Mouse (Mus musculus) forebrain, embryonic 14.5 days (tissue): ENCODE measurements at regions not wholly inside any gene's neighbourhood (a gene's known extent, or its start where the extent isn't known, plus 50 kb on each side); places are given as distances from the start of the nearest gene placed in this dataset.
A peak's percentile ranks its signal among the peaks of the same experiment; 100 is the strongest.
"Not testable (repeated sequence)": the region's sequence is repeated elsewhere in the genome, so short reads cannot be mapped to it uniquely, and the experiment has no call there.

ENCODE experiments used
- ATAC-seq: fragments of 200-750 bp; cut with Nextera tagmentation; 2 replicates; pipeline ENCODE4 v1.8.0; 2017; ENCODE audit warnings: mild to moderate bottlenecking, moderate library complexity
- DNase-seq: peaks from one replicate; pipeline ENCODE4 v3.0.0-alpha.2; 2015; ENCODE audit warnings: low spot score
- H3K27ac ChIP-seq: fragments of 300-500 bp; sonication (generic); 2 replicates; pipeline ENCODE4 v1.5.1; 2014; ENCODE audit warnings: low read depth, mild to moderate bottlenecking, control low read depth, low read length, moderate library complexity
- H3K27me3 ChIP-seq: fragments of 300-500 bp; sonication (generic); replicated peaks from 2 replicates; pipeline ENCODE4 v1.6.1; 2014; ENCODE audit warnings: low read length, control low read depth, mixed read lengths; ENCODE audit not compliant: control insufficient read depth, insufficient read depth
- H3K36me3 ChIP-seq: fragments of 300-500 bp; sonication (generic); 2 replicates; pipeline ENCODE4 v1.6.1; 2014; ENCODE audit warnings: low read length, control low read depth; ENCODE audit not compliant: control insufficient read depth, insufficient read depth
- H3K4me1 ChIP-seq: fragments of 300-500 bp; sonication (generic); 2 replicates; pipeline ENCODE4 v1.6.1; 2014; ENCODE audit warnings: antibody characterized with exemption, low read length, control low read depth; ENCODE audit not compliant: control insufficient read depth, insufficient read depth
- H3K4me2 ChIP-seq: fragments of 300-500 bp; sonication (generic); 2 replicates; pipeline ENCODE4 v1.6.1; 2014; ENCODE audit warnings: mild to moderate bottlenecking, control low read depth, low read length
- H3K4me3 ChIP-seq: fragments of 300-500 bp; sonication (generic); 2 replicates; pipeline ENCODE4 v1.5.1; 2014; ENCODE audit warnings: low read depth, low read length, control low read depth
- H3K9ac ChIP-seq: fragments of 300-500 bp; sonication (generic); 2 replicates; pipeline ENCODE4 v1.6.1; 2014; ENCODE audit warnings: mild to moderate bottlenecking, low read length, control low read depth, moderate library complexity
- H3K9me3 ChIP-seq: fragments of 300-500 bp; sonication (generic); replicated peaks from 2 replicates; pipeline ENCODE4 v1.6.1; 2016; ENCODE audit warnings: low read length, control low read depth, mixed read lengths; ENCODE audit not compliant: control insufficient read depth
- WGBS: fragments of 180-500 bp; shearing (Covaris S2); extraction: QIAGEN DNeasy Blood & Tissue Kit; methylation state at CpG from one replicate; pipeline ENCODE4 v1.1.7; 2014; 5-methylcytosine and 5-hydroxymethylcytosine counted together

- H3K4me1 ChIP-seq: no peaks in the 10 kb centered on the region
- DNase-seq (no peak), ATAC-seq (no peak)
- WGBS: 90% methylated on average over 6 of the region's 6 CpGs
- H3K4me2 ChIP-seq: no peak overlapping the region
- H3K4me3 ChIP-seq: no peak overlapping the region
- no peaks in the 10 kb centered on the region for H3K36me3 ChIP-seq
- no peaks in the 10 kb centered on the region for H3K9me3 ChIP-seq
- H3K27ac ChIP-seq: no peak overlapping the region
- no peaks in the 10 kb centered on the region for H3K27me3 ChIP-seq
- H3K9ac ChIP-seq: no peak overlapping the region
Measured at GRCm38 (mm10) chr3:155915981-155916380, 645.6 kb upstream of the Negr1 start.

DNA sequence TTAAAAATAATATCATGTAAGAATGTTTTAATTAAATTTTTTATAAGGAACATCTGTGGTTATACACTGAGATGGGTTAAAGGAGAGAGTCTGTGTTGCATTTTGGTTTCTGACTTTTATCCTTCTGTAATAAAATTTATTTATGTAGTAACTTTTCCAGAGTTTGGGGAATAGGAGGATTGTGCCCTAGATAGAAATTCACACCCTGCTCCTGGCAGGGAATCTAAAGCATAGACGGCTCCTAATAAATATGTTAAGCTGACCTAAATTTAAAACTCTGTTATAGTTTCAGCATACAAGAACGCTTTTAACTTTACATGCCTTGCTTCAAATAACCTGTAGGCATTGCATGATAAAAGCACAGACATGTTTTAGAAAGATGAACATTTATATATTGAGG, 618.7 kb upstream of the Negr1 start:
- H3K36me3 ChIP-seq: no peaks in the 10 kb centered on the region
- no peak overlapping the region for H3K27ac ChIP-seq
- WGBS: 83% methylated on average over 2 of the region's 2 CpGs
- H3K9me3 ChIP-seq: no peaks in the 10 kb centered on the region
- ATAC-seq (no peak), DNase-seq (no peak)
- no peaks in the 10 kb centered on the region for H3K27me3 ChIP-seq
- H3K4me1 ChIP-seq: no peaks in the 10 kb centered on the region
- no peak overlapping the region for H3K9ac ChIP-seq
- H3K4me3 ChIP-seq: no peak overlapping the region
- no peak overlapping the region for H3K4me2 ChIP-seq

DNA sequence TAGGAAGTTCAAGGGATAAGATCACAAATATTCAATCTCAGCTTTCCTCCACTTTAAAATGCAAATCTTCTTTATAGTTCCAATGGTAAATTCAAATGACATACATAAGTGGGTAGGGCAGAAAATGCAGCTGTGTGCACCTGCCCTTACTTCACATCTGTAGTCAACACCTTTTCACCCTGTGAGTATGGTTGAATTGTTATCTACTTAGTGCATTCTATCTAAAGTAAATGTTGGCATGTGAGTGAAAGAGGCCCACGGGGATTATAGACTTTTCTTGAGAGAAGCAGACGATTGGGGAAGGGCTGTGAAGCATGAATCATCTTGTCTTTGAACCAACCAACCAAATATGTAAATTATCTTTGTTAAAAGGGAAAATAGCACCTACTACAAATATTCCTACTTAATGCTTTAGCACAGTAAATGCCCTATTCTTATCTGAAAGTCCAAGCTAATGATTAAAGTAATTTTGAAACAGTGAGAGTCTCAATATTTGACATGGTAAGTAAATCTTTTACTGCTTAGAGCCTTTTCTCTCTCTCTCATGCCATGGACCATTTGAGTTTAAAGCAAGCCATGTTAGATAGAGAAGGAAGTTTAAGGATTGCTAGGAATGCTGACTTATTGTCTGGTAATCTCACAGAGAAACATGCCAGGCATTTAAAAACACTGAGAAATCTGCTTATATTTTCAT, 617.4 kb upstream of the Negr1 start:
- Histone ChIP-seq H3K27ac (no peak overlapping the region), H3K4me1 (no peaks in the 10 kb centered on the region), H3K36me3 (no peaks in the 10 kb centered on the region), H3K4me2 (no peak overlapping the region), H3K27me3 (no peaks in the 10 kb centered on the region), H3K9me3 (no peaks in the 10 kb centered on the region), H3K4me3 (no peak overlapping the region), H3K9ac (no peak overlapping the region)
- no peak for ATAC-seq
- 29% methylated on average over 2 of the region's 2 CpGs for WGBS
- DNase-seq: no peak

DNA sequence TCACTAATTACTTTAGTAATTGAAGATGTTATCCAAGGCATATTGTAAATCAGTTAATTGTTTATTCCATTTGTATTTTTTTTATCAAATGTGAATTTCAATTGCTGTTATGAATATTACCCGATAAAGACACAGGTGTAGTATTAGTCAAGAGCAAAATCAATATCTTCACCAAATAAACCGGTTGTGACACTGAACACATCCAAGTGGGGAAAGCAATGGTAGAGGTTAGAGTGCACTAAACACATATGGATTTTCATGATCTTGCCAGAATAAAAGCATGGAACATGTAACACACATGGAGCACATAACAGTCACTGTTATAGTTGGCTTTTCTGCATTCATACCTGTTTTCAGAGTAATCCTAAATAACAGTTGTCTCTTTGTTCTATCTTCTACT, 616.4 kb upstream of the Negr1 start:
- ATAC-seq (no peak), DNase-seq (no peak)
- H3K9me3 ChIP-seq: no peaks in the 10 kb centered on the region
- 96% methylated on average over 2 of the region's 2 CpGs for WGBS
- no peak overlapping the region for H3K9ac ChIP-seq
- no peak overlapping the region for H3K27ac ChIP-seq
- H3K27me3 ChIP-seq: no peaks in the 10 kb centered on the region
- H3K4me3 ChIP-seq: no peak overlapping the region
- no peak overlapping the region for H3K4me2 ChIP-seq
- H3K36me3 ChIP-seq: no peaks in the 10 kb centered on the region
- no peaks in the 10 kb centered on the region for H3K4me1 ChIP-seq

DNA sequence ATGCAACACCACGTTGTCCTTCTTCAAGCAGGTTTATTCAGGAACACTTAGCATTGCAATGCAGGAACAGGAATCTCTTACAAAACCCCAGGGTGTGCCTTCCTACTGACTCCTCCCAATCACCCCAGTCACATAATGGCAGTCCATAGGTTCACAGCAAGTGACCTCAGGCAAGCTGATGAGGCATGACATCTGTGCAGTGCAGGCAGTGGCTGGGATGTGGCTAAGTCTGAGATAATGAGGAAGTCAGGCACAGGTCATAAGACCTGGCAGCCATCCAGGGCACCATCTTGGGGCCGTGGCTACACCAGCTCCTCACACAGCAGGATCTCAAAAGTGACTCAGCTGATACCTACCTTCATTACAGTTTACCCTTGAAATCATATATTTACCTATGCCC, 599.1 kb upstream of the Negr1 start:
- H3K36me3 ChIP-seq, H3K4me1 ChIP-seq, H3K9me3 ChIP-seq, H3K4me3 ChIP-seq, H3K27me3 ChIP-seq, H3K27ac ChIP-seq, H3K9ac ChIP-seq, ATAC-seq, DNase-seq, H3K4me2 ChIP-seq: not testable (repeated sequence)
- 34% methylated on average over 2 of the region's 2 CpGs for WGBS

GRCm38 (mm10) chr3:155979636-155980035, 582.0 kb upstream of the Negr1 start:
- Histone ChIP-seq H3K27ac (no peak overlapping the region), H3K9ac (no peak overlapping the region), H3K36me3 (no peaks in the 10 kb centered on the region), H3K27me3 (no peaks in the 10 kb centered on the region), H3K4me2 (no peak overlapping the region), H3K4me3 (no peak overlapping the region), H3K4me1 (no peaks in the 10 kb centered on the region), H3K9me3 (no peaks in the 10 kb centered on the region)
- WGBS: 17% methylated on average over 2 of the region's 2 CpGs
- peak; percentile 63 for DNase-seq
- ATAC-seq: peak; percentile 86

DNA sequence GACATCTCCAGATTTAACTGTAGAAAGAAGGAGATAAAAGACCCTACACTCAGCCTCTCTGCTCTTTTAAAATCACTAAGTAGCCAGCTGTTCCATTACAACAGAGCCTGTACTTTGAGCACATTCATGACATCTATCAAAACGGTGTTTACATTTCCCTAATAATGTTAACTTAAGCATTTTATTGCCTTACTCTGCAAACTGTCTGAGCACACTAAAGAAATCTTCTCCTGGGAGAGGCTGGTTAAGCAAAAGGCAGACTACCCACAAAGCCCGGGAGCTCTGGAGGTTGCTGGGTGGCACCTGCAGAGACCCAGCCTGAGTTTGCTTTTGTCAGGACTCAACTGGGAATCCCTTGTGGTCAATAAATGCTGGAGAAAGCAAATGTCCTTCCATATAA, 567.5 kb upstream of the Negr1 start:
- Histone ChIP-seq H3K9me3 (no peaks in the 10 kb centered on the region), H3K36me3 (no peaks in the 10 kb centered on the region), H3K27ac (no peak overlapping the region), H3K27me3 (no peaks in the 10 kb centered on the region), H3K4me1 (no peaks in the 10 kb centered on the region), H3K9ac (no peak overlapping the region), H3K4me3 (no peak overlapping the region), H3K4me2 (no peak overlapping the region)
- ATAC-seq: no peak
- DNase-seq: no peak
- 61% methylated on average over 2 of the region's 2 CpGs for WGBS

DNA sequence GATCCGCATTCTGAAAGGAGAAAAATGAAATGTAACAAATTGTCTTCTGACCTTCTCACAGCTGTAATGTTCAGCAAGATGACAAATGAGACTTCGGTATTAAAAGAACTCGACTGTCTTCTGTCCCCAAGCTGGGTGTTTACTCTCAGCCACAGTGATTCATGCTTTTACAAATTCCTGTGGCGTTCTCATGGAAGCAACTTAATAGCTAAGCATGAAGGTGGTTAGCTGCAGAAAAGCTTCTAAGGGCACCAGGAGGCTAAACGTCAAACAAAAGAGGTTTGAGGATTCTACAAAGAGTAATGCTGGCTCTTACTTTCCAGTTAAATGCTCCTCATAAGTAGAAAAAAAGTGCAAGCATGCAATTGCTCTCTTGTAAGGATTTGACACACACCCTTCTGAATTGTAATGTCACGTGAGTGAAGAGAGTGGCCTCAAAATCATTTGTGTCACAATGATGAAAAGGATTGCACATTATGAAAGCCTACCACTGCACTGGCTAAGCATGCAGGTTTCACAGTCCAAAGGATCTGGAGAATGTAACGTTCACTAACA, 543.8 kb upstream of the Negr1 start:
- 28% methylated on average over 7 of the region's 7 CpGs for WGBS
- Histone ChIP-seq H3K4me3 (no peak overlapping the region), H3K9ac (no peak overlapping the region)

DNA sequence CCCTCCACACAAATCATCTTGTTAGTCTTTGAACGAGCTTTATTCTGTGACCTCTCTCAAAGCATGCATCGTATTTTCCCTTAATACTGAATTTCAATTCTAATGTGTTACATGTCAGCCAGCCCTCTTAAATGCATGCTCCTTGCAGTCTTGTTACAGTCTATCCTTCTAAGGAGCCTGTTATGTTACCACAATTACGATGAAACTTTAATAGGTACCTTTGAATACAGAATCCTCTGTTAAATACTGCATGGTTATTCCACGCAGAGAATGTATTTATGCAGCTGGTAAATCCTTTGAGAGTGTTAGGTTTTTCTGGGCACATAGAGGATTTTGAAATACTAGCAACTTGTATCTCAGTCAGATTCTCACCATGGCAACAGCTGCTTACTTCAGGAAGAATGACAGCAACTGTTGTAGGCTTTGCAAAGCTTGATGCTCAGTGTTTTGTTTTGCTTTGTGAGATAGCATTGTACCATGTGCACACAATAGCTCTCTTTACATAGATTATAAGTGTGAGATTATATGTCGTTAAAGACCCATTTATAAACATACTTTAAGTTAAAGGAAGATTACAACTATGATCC, 532.9 kb upstream of the Negr1 start:
- DNase-seq (peak; percentile 68), ATAC-seq (peak; percentile 82)
- Histone ChIP-seq H3K4me2 (no peak overlapping the region), H3K27me3 (no peaks in the 10 kb centered on the region), H3K4me3 (no peak overlapping the region), H3K4me1 (0 out of 2 replicates have a peak, but pooled peaks cover 3% of the 10 kb centered on the region), H3K36me3 (no peaks in the 10 kb centered on the region), H3K27ac (no peak overlapping the region), H3K9me3 (no peaks in the 10 kb centered on the region), H3K9ac (no peak overlapping the region)
- WGBS: 35% methylated on average over 5 of the region's 5 CpGs

More for the DNA sequence above, 543.8 kb upstream of the Negr1 start:
- H3K4me2 ChIP-seq: no peak overlapping the region
- no peaks in the 10 kb centered on the region for H3K9me3 ChIP-seq
- no peaks in the 10 kb centered on the region for H3K27me3 ChIP-seq
- no peaks in the 10 kb centered on the region for H3K4me1 ChIP-seq
- ATAC-seq (no peak), DNase-seq (peak; percentile 5)
- H3K27ac ChIP-seq: no peak overlapping the region
- no peaks in the 10 kb centered on the region for H3K36me3 ChIP-seq
